Mouse (Mus musculus) intestine, postnatal 0 days (tissue): ENCODE results near the gene Srrd. TPM values are rescaled to one million over a fixed set of nuclear protein-coding genes. Genes with fewer than 3 reads are reported as not detected.

Experiments
- ATAC-seq: fragments of 200-750 bp; cut with Nextera tagmentation; 2 replicates; pipeline ENCODE4 v1.8.0; 2017; ENCODE audit warnings: mild to moderate bottlenecking, moderate TSS enrichment, moderate library complexity
- H3K27ac ChIP-seq: fragments of 300-500 bp; sonication (generic); 2 replicates; pipeline ENCODE4 v1.5.1; 2014; ENCODE audit warnings: mild to moderate bottlenecking, low read depth, low read length, moderate library complexity
- H3K27me3 ChIP-seq: fragments of 300-500 bp; sonication (generic); replicated peaks from 2 replicates; pipeline ENCODE4 v1.6.1; 2014; ENCODE audit warnings: low read length, mixed read lengths; ENCODE audit not compliant: control insufficient read depth, insufficient read depth
- H3K36me3 ChIP-seq: fragments of 300-500 bp; sonication (generic); 2 replicates; pipeline ENCODE4 v1.6.1; 2014; ENCODE audit warnings: mild to moderate bottlenecking, moderate library complexity; ENCODE audit not compliant: control insufficient read depth, insufficient read depth
- H3K4me1 ChIP-seq: fragments of 300-500 bp; sonication (generic); replicated peaks from 2 replicates; pipeline ENCODE4 v1.6.1; 2014; ENCODE audit warnings: antibody characterized with exemption, low read length, mixed read lengths; ENCODE audit not compliant: control insufficient read depth, insufficient read depth
- H3K4me2 ChIP-seq: fragments of 300-500 bp; sonication (generic); replicated peaks from 2 replicates; pipeline ENCODE4 v1.6.1; 2014; ENCODE audit warnings: low read depth, mild to moderate bottlenecking, moderate library complexity
- H3K4me3 ChIP-seq: fragments of 300-500 bp; sonication (generic); 2 replicates; pipeline ENCODE4 v1.5.1; 2014; ENCODE audit warnings: low read depth, low read length
- H3K9ac ChIP-seq: fragments of 300-500 bp; sonication (generic); 2 replicates; pipeline ENCODE4 v1.6.1; 2014; ENCODE audit warnings: mild to moderate bottlenecking, low read depth, low read length
- H3K9me3 ChIP-seq: fragments of 300-500 bp; sonication (generic); 2 replicates; pipeline ENCODE4 v1.6.1; 2016; ENCODE audit warnings: mixed run types; ENCODE audit not compliant: control insufficient read depth
- CTCF ChIP-seq: sonication (generic); IDR thresholded peaks from 2 replicates; pipeline ENCODE4 v1.5.1; 2016; ENCODE audit warnings: low read depth, mild to moderate bottlenecking, control low read depth, antibody characterized with exemption, moderate library complexity
- WGBS: fragments of 180-500 bp; shearing (Covaris S2); extraction: QIAGEN DNeasy Blood & Tissue Kit; methylation state at CpG from one replicate; pipeline ENCODE4 v1.1.7; 2014; 5-methylcytosine and 5-hydroxymethylcytosine counted together
- polyA plus RNA-seq: library from polyadenylated mRNA; unstranded; fragments of >200 nt; fragmentation: Nextera tagmentation; extraction: Ambion mirVana; gene quantifications from 2 replicates; pipeline ENCODE4 v1.2.1, GENCODE M21; 2015

Srrd gene
- polyA plus RNA-seq, 1 experiment from 2014 or later: 15.4 TPM

DNA sequence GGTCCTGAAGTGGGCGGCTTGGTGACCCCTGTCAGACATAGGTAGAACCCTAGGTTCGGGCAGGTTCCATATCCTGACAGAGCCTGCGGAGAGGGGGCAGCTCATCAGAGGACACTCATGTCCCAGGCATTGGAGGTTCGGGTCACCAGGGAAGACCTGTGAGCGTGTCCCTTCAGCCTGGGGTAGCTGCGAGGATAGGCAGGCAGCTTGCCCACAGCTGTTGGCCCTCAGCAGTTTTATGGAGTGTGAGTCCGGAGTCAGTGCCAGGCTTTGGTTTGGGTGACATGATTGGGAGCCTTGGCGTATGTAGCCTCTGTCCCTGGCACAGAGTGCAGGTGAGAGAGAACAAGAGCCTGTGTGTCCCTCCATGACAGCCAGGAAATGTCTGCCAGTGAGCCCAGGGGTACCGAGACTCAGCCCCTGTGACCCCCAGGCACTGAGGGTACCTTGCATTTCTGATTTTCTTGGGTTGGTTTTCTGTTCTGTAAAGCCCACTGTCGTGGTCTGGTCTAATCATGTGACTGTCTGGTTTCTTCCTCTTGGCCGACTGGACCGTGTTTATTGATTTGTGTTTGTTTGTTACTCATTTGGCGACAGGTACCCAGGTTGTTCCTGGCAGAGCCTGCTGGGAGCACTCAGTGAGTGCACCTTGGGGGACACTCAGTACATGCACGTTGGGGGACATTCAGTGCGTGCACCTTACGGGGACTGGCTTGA lies 52.9 kb downstream of the Srrd start:
- WGBS: 80% methylated on average over 16 of the region's 16 CpGs
- Histone ChIP-seq H3K27ac (no peak overlapping the region), H3K36me3 (no peaks in the 10 kb centered on the region), H3K4me2 (0 out of 2 replicates have a peak overlapping the region, but pooled peaks have one; percentile 13), H3K9me3 (no peaks in the 10 kb centered on the region), H3K27me3 (no peaks in the 10 kb centered on the region), H3K9ac (no peak overlapping the region), H3K4me3 (no peak overlapping the region), H3K4me1 (peaks cover 3% of the 10 kb centered on the region)
- no peak for TF ChIP-seq CTCF
- ATAC-seq: no peak

DNA sequence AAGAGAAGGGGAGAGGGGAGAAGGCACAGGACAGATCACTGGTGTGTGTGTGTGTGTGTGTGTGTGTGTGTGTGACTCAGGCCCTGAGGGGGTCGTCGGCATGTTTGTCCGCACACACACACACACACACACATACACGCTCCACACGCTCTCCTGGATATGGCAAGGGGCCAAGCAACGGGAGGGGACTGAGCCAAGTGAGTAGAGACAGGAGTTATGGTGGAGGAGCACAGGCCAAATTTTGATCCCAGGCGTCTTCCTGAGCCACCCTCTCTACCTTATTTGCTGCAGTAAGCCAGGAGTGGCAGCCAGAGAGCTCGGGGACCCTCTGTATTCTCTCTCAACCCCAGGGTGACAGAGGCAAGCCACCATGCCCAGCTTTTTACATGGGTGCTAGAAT lies 53.6 kb downstream of the Srrd start:
- no peak for ATAC-seq
- 50% methylated on average over 8 of the region's 8 CpGs for WGBS
- H3K4me2 ChIP-seq: no peak overlapping the region
- H3K9ac ChIP-seq: no peak overlapping the region
- H3K4me3 ChIP-seq: no peak overlapping the region
- H3K36me3 ChIP-seq: no peaks in the 10 kb centered on the region
- H3K9me3 ChIP-seq: no peaks in the 10 kb centered on the region
- no peaks in the 10 kb centered on the region for H3K27me3 ChIP-seq
- no peak overlapping the region for H3K27ac ChIP-seq
- TF ChIP-seq CTCF: no peak
- H3K4me1 ChIP-seq: peaks cover 3% of the 10 kb centered on the region

DNA sequence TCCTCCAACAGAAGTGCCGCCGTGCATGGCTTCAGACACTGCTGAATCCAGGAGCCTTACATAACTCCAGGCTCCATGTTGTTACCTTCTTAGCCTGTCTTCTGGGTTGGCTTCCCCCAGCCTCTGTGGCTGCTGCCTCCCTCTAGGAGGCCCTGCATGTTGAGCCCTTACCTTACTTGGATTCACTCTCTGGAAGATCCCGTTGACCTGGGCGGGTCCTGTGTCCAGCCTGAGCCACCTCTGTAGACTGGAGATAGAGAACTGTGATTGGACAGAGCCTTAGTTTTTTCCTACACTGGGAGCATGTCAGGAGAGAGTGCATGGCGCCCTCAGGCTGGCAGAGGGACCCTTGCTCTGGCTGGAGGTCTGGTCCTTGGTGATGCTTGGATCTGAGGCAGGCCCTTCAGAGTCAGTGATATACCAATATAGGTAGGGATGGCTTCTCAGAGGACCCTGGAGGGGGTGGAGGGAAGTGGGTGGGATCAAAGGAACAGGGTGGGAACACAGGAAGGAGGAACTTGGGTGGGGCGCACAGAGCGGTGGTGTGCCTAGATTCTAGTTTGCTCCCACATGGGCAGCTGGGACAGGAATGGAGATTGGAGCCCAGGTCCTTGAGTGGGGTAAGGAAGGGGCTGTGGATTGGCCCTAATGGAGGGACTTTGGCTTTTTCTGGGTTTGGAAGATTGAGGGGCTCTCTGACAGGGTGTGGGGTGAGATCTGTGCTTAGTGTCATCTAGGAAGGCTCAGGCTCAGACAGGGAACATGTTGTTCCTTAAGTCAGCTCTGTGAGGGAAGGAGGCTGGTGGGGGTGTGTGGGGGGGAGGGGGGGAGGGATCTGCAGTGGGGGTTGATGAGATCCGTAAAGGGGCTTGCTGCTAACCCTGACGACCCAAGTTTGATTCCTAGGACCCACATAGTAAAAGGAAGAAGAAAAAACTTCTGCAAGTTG lies 54.4 kb downstream of the Srrd start:
- H3K27me3 ChIP-seq: no peaks in the 10 kb centered on the region
- H3K9ac ChIP-seq: no peak overlapping the region
- H3K9me3 ChIP-seq: no peaks in the 10 kb centered on the region
- no peaks in the 10 kb centered on the region for H3K36me3 ChIP-seq
- no peak overlapping the region for H3K4me3 ChIP-seq
- TF ChIP-seq CTCF: no peak
- no peak for ATAC-seq
- 66% methylated on average over 9 of the region's 9 CpGs for WGBS
- H3K4me1 ChIP-seq: peaks cover 3% of the 10 kb centered on the region; the same call in 1 of the 2 replicates
- H3K27ac ChIP-seq: peak overlapping the region; percentile 80
- 0 out of 2 replicates have a peak overlapping the region, but pooled peaks have one; percentile 9 for H3K4me2 ChIP-seq

DNA sequence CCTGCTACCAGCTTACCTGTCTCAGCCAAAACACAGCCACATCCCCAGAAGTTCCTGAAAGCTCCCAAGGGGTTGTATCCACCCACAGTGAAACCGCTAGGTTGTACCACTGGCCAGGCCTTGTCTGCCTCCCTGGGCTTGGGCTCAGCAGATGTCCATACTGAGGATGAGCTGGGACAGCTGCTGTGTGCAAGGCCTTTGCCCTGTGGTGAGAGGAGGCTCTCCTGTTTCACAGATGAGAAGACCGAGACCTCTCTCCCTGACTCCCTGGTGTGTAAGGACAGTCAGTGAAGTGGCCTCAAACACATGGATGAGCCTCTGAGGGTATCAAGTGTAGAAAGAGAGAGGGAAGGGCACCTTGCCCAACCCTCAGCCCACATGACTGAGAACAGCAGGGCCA lies 55.2 kb downstream of the Srrd start:
- H3K4me1 ChIP-seq: peaks cover 3% of the 10 kb centered on the region; the same call in 1 of the 2 replicates
- WGBS: 81% methylated on average over 2 of the region's 2 CpGs
- H3K4me3 ChIP-seq: no peak overlapping the region
- TF ChIP-seq CTCF: no peak
- no peaks in the 10 kb centered on the region for H3K36me3 ChIP-seq
- H3K27ac ChIP-seq: peak overlapping the region; percentile 80
- ATAC-seq: no peak
- H3K4me2 ChIP-seq: peak overlapping the region; percentile 4; the same call in 1 of the 2 replicates
- no peaks in the 10 kb centered on the region for H3K27me3 ChIP-seq
- H3K9ac ChIP-seq: no peak overlapping the region
- no peaks in the 10 kb centered on the region for H3K9me3 ChIP-seq

Other genes starting within 250 kb of the Srrd start
- gene Cryba4, start 90.5 kb downstream of the Srrd start, polyA plus RNA-seq: 1.1 and 1.3 TPM in 2 replicates
- gene Crybb1, start 87.2 kb downstream of the Srrd start, polyA plus RNA-seq: 0.22 and 0.34 TPM in 2 replicates
- gene Tpst2, start 66.3 kb downstream of the Srrd start, polyA plus RNA-seq: 45.3 and 48.4 TPM in 2 replicates
- gene Tfip11, start 16.7 kb downstream of the Srrd start, polyA plus RNA-seq: 13.6 and 14.3 TPM in 2 replicates
- 28.8 and 37.3 TPM in 2 replicates for gene Hps4, start within 50 bp of the Srrd start, polyA plus RNA-seq
- gene Gm6583, start 13.0 kb upstream of the Srrd start, polyA plus RNA-seq: 0.12 TPM in 1 of 2 replicates, not detected in the other
- gene Asphd2, start 51.8 kb upstream of the Srrd start, polyA plus RNA-seq: 3.1 and 4.6 TPM in 2 replicates
- gene Gm6588, start 106.4 kb upstream of the Srrd start, polyA plus RNA-seq: not detected in 2 replicates
- gene Sez6l, start 234.1 kb upstream of the Srrd start, polyA plus RNA-seq: 0.55 and 0.63 TPM in 2 replicates